Mouse (Mus musculus) heart, adult 2 months (tissue): Measurements from ENCODE around the gene Csnk1e.

Experiments
- CTCF ChIP-seq: fragments of 200-600 bp; IDR thresholded peaks from 2 replicates; pipeline ENCODE4 v1.8.1; 2022; ENCODE audit warnings: antibody characterized with exemption, mild to moderate bottlenecking, moderate library complexity
- POLR2A ChIP-seq: fragments of 200-500 bp; IDR thresholded peaks from 2 replicates; pipeline ENCODE4 v1.6.1; 2011; ENCODE audit warnings: mild to moderate bottlenecking, low read depth, low read length, control low read depth; ENCODE audit not compliant: insufficient read depth

GRCm38 (mm10) chr15:79418677-79419076 is 36.7 kb downstream of the Csnk1e start:
- no peak for TF ChIP-seq CTCF
- TF ChIP-seq POLR2A: no peak
